Mouse (Mus musculus): ENCODE data around the gene Wdr48. TPM values are rescaled to one million over a fixed set of nuclear protein-coding genes. Genes with fewer than 3 reads are reported as not detected.

Wdr48 gene
- 10 to 100 TPM; 44.9 to 69.9 (median 57.6) TPM for total RNA-seq (2022)

- DNase-seq = peak; percentile 97
Measured at GRCm38 (mm10) chr9:119894339-119895009, at the start of gene Wdr48. Gene Wdr48 (plus strand): TSS chr9:119894878.

GRCm38 (mm10) chr9:119847187-119847586, 47.5 kb upstream of the Wdr48 start:
- DNase-seq = no peak

GRCm38 (mm10) chr9:119848671-119849070, 46.0 kb upstream of the Wdr48 start:
- DNase-seq = no peak

GRCm38 (mm10) chr9:119849214-119849613, 45.5 kb upstream of the Wdr48 start:
- DNase-seq = no peak

- no peak for DNase-seq
Measured at GRCm38 (mm10) chr9:119852347-119853030, 42.2 kb upstream of the Wdr48 start.

- no peak for DNase-seq
Measured at GRCm38 (mm10) chr9:119853071-119853846, 41.4 kb upstream of the Wdr48 start.

- DNase-seq = no peak
Measured at GRCm38 (mm10) chr9:119854170-119854569, 40.5 kb upstream of the Wdr48 start.

- DNase-seq = no peak
Measured at GRCm38 (mm10) chr9:119887144-119887901, 7.4 kb upstream of the Wdr48 start.

GRCm38 (mm10) chr9:119888843-119889246, 5.8 kb upstream of the Wdr48 start:
- no peak for DNase-seq

GRCm38 (mm10) chr9:119889446-119889845, 5.2 kb upstream of the Wdr48 start:
- no peak for DNase-seq

- no peak for DNase-seq
Measured at GRCm38 (mm10) chr9:119890692-119891091, 4.0 kb upstream of the Wdr48 start.

- no peak for DNase-seq
Measured at GRCm38 (mm10) chr9:119893881-119894280, 797 bp upstream of the Wdr48 start.

GRCm38 (mm10) chr9:119895040-119895721, 503 bp downstream of the Wdr48 start:
- DNase-seq = peak; percentile 20

GRCm38 (mm10) chr9:119899446-119899845, 4.8 kb downstream of the Wdr48 start:
- no peak for DNase-seq

- no peak for DNase-seq
Measured at GRCm38 (mm10) chr9:119902410-119903151, 7.9 kb downstream of the Wdr48 start.

- no peak for DNase-seq
Measured at GRCm38 (mm10) chr9:119908708-119909107, 14.0 kb downstream of the Wdr48 start.

- no peak for DNase-seq
Measured at GRCm38 (mm10) chr9:119909931-119910330, 15.3 kb downstream of the Wdr48 start.

GRCm38 (mm10) chr9:119913087-119913838, 18.6 kb downstream of the Wdr48 start:
- DNase-seq = no peak

GRCm38 (mm10) chr9:119919858-119920257, 25.2 kb downstream of the Wdr48 start:
- no peak for DNase-seq

GRCm38 (mm10) chr9:119923462-119923861, 28.8 kb downstream of the Wdr48 start:
- no peak for DNase-seq
